Mouse (Mus musculus): ENCODE measurements at regions not wholly inside any gene's neighbourhood (a gene's known extent, or its start where the extent isn't known, plus 50 kb on each side); places are given as distances from the start of the nearest gene placed in this dataset.

DNA sequence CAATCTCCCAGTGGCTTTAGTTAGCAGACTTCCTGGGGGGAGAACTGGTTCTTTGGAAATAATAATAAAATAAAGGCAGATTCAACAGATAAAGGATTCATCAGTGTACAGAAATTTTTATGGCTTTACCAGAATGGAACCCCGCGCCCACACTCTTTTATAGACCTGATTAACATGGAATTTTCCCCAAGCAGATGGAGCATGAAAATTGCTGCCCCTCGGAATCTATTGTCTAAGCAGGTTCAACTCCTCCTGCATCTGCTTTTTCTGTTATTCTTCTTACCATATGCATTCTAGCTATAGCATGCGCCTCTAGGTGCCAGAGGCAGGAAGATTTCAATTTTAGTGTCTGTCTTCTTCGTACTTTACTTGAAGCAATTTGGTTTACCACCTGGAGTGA lies 190.5 kb downstream of the Dyrk2 start:
- TF ChIP-seq POLR2A (IDR thresholded peaks at IDR 0.05; ENCODE audit: low read depth, low read length) (no peak), CTCF (conservative IDR thresholded peaks at IDR 0.05; ENCODE audit: insufficient read depth, insufficient read length, low read depth, low read length) (no peak)
